Mouse (Mus musculus) kidney, postnatal 25 days (tissue): Measurements from ENCODE around the gene Sgo2b.
"Not testable (repeated sequence)": the region's sequence is repeated elsewhere in the genome, so short reads cannot be mapped to it uniquely, and the experiment has no call there.

Experiments
- DNase-seq, 2 experiments: peaks; one replicate each; pipeline ENCODE4 v3.0.0; 2021; ENCODE audit warnings: mixed read lengths in 2 of 2

Sgo2b gene

DNA sequence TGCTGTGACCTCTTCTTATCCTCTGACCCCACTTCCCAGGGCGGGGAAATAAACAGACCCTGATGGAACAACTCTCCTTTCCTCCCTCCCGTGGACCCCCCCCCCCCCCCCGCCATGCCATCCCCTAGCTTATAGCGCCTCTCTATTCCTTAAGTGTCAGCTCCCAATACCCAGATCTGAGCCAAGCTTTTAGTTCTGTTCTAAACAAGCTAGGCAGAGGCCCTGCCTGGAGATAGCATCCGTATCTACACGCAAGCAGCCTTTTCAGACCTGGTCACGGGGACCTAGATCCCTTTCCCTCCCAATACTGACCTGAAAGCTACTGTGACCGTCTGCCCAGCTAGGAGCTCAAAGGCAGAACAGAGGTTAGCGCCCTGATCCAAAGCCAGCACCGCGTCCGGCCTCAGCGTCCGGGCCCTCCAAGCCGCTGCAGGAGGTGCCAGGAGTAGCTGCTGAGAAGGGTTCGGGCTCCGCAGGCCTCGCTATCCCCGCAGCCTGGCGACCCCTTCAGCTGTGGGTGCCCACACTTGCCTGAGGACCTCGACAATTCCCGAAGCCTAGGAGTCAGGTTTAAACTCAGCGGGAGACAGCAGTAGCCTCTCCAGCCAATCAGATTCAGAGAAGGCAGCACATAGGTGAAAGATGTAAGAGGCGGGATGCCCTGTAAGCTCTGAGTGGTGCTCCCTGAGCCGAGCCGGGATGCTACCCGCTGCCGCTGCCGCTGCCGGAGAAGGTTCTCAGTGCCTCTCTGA, at the start of gene Sgo2b:
TSS of gene Sgo2b (minus strand) at position 623 of the 752 bp plus-strand sequence.
- DNase-seq, result no peak

- not testable (repeated sequence) for DNase-seq
These were observed 18.8 kb upstream of the Sgo2b start for GRCm38 (mm10) chr8:63970612-63971391.

DNA sequence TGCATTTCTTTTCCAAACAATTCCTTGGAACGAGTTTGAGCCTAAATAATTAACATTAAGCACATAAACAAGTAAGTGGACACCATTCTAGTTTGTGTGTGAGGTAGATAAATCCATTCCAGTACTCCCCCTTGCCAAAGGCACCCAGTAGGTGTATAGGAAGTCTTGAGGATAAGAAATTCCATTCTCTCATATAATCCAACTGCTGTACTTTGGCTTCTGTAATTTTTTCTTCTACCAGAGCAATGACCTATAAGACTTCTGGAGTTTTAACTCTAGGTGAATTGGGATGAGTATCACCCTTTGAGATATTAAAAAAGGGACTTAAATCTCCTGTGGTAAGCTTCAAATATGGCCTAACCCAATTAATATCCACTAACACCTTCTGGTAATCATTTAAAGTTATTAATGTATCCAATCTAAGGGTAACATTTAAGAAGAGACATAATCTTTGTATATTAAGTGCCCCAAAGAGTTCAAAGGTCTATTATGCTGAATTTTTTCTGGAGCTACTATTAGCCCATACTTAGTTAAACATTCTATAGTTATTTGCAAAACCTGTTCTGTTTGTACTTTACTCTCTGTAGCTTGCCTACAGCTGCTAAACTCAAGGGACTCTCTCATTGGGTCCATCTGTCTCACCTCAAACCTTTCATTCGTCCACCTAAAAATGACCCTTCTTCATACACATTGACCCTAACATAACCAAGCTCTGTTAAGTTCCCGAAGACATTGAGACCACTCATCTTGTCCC, 9.2 kb upstream of the Sgo2b start:
- DNase-seq, result no peak

DNA sequence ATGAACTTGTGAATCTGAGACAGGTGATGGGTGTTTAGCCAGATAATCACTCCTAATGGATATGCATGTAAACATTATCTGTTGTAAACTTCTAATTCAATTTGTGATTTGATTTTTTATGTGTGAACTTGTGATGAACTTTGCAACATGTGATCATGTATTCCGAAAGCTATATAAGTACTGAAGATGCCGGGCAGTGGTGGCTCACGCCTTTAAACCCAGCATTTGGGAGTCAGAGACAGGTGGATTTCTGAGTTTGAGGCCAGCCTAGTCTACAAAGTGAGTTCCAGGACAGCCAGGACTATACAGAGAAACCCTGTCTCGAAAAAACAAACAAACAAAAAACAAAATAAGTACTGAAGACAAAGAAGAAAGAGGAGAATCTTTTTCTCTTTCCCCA, 1.8 kb upstream of the Sgo2b start:
- DNase-seq, result not testable (repeated sequence)

DNA sequence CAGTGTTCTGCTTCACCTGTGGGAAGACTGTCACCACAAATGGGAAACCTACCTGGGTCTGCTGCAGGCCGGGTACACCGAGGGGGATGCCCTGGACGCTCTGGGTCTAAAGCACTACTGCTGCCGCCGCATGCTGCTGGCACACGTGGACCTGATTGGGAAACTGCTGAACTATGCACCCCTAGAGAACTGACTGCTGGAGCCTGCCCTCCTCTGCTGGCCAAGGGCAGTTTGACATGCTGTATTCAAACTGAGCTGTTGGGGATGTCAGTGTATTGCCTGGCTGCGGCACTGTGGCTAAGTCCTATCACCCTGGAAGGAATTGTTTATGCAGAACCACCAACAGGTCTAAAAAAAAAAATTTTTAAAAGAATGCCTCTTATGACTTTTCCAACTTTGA, 18.9 kb downstream of the Sgo2b start:
- no peak for DNase-seq

- no peak for DNase-seq
These were observed 22.5 kb downstream of the Sgo2b start for GRCm38 (mm10) chr8:63929301-63930097.

GRCm38 (mm10) chr8:63921257-63921960, 30.6 kb downstream of the Sgo2b start:
- no peak for DNase-seq

DNA sequence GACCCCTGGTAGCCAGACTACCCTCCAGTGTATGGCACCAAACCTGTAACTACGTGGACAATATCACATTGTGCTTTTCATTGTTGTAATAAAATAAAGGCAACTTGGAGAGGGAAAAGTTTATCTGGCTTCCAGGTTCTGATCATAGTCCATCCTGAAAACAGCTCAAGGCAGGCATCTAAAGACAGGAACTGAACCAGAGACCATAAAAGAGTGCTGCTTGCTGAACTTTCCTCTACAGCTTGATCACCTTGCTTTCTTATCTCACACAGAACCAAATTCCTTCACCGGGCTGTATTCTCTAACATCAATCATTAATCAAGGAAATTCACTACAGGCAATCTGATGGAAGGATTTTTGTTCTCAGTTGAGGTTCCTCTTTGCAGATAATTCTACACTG, 57.0 kb downstream of the Sgo2b start:
- DNase-seq, result no peak

GRCm38 (mm10) chr8:63878353-63878752, 73.7 kb downstream of the Sgo2b start:
- no peak for DNase-seq

- peak in 1 of 2 experiments; percentile 78 for DNase-seq
These were observed 74.7 kb downstream of the Sgo2b start for GRCm38 (mm10) chr8:63877393-63877792.

- DNase-seq, result no peak
These were observed 75.1 kb downstream of the Sgo2b start for GRCm38 (mm10) chr8:63876949-63877348.
